Mouse (Mus musculus): ENCODE data around the gene Bnip3. TPM values are rescaled to one million over a fixed set of nuclear protein-coding genes. Genes with fewer than 3 reads are reported as not detected.

Gene Bnip3
- total RNA-seq, 2 experiments from 2014 or later = 306 to 356 TPM

DNA sequence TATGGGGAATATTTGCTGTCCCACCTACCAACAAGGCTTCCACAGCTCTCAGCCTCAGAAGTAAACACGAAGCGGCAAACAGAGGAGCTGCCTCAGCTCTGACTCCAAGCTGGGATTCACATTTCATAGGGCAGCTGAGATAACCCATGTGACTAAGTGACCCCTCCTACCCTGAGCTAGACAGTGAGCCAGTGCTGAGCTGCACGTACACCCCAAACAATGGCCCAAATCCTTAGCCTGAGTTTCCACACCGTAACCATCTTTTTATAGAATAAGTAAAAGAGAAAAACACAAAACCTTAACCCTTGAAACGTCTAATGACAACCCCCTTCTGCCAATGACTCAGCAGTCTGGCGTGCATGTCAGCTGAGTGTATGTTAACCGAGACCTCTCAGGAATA lies 2.3 kb downstream of the Bnip3 start:
- peak; percentile 48 to 70 for DNase-seq
- intact Hi-C loops (cut with DNase I) = no loop called here

DNA sequence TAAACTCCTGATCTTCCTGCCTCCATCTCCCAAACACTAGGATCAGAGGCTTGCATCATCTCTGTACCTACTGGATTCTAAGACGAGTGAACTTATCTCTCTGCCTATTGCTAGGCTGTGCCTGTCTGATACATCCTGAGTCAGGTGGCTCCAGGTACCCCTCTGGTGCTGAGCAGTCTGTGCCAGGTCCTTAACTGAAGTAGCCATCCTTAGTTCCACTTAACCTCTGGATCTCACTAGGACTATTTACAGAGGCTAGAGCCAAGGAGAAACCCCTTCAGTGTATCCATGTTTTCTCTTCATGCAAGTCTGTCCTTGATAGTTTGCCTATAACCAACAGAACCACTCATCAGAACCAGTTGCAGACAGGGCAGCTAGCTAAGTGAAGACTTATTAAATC lies 2.9 kb downstream of the Bnip3 start:
- intact Hi-C loops (cut with DNase I) = no loop called here
- DNase-seq = no peak

DNA sequence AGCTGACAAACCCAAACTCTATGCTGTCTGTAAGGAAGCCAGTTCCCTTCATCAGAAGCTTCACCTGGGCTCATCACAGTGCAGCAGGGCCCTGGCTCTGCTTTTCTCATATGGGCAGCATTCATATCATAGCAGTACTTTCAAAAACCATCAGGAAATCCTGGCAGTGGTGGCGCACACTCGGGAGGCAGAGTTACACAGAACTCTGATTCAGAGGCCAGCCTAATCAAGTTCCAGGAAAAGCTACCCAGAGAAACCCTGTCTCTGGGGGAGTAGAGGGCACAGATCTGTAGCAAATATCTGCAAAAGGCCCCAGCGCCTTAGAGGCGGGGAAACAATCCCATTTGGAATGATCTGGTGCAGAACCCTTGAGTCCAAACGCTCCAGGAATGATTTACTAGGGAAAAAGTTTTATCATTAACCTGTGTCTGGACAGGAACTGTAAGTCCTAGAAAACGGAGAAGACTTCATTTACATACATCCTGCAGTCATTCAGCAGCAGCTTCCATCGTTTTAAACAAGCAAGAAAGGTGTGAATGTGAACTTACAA lies 5.4 kb downstream of the Bnip3 start:
- DNase-seq = no peak

DNA sequence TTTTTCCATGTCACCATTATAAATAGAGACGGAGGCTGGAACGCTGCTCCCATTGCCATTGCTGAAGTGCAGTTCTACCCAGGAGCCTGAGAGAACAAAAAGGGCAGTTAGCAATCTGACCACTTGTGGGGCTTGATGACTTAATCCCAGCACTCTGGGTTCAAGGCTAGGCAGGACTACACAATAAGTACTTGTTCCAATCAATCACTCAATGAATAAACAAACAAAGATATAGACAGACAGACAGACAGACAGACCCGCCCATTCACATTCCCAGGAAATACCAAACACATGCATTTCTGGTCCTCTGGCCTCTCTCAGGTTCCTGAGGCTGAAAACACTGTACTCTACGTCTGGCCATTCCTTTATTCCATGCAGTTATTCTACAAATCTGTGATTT lies 10.6 kb downstream of the Bnip3 start:
- DNase-seq = no peak
- intact Hi-C loops (cut with DNase I) = no loop called here

More for the DNA sequence above, 5.4 kb downstream of the Bnip3 start:
- intact Hi-C loops (cut with DNase I) = no loop called here

DNA sequence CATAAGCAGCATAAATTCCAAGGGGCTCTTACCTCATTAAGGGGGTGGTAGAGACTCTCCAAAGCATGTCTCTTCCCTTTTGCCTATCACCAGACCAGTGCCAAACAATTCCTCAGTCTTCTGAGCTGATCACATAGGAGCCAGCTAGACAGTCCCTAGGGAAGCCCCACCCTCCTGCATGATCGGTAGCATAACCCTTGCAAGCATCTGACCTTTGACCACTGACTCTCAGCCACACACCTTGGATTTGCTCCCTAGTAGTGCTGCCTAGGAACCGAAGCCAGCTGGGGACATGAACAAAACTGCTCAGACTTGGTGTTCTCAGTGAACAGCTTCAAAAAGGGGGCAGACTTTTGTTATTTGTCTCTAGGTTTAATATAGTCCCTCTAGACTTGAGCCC lies 11.2 kb downstream of the Bnip3 start:
- intact Hi-C loops (cut with DNase I) = no loop called here
- DNase-seq = no peak

DNA sequence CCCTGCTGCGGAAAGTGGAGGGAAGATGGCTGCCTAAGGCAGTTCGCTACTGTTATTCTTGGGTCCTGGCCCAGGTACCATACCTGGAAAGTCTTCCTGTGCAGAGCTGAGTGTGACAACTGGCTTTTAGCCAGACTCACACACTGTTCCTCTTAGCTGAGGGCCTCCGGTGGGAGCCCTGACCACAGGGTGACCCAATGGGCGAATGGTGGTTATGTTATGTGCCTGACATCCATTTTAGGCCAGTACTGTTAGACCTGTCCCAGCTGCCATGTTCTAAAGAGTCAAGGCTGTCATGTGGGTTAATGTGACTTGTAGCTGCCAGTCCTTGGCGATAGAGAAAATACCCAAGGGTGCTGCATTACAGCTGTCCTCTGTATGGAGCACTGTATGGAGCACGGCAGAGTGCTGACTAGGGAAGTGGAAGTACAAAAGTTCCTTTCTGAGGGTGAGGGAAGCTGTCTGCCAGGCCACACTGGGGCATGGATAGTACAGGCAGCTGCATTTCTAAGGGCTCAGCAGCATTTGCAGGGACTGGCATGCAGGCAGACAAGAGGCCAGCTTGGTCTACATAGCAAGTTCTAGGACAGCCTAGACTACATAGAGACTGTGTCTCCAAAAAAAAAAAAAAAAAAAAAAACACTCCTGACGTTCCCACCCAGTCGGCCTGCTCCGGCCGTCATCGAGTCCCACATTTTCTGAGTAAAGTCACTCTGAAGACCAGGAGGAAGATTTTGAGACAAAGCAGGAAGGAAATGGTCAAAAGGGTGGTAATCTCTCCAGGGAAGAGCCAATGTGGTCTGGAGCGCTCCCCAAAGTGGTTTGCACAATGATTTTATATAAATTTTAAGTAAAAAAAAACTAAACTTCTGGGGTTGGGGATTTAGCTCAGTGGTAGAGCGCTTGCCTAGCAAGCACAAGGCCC lies 23.7 kb downstream of the Bnip3 start:
- intact Hi-C loops (cut with DNase I) = no loop called here
- no peak for DNase-seq

DNA sequence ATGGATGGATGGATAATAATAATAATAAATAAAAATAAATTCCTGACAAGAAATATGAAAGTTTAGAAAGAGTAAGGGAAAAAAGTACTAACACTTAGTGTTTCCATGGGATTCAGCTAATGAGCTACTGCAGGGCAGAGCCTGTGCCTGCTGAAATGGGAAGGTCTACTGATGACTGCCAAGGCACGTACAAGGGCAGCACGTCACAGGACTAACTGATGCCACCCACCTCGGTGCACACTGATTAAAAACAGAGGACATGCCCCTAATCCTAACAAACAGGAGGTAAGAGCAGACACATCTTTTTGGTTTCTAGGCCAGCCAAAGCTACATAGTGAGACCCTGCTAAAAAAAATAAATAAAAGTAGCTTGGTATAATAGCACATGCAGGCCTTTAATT lies 25.6 kb downstream of the Bnip3 start:
- intact Hi-C loops (cut with DNase I) = no loop called here
- no peak for DNase-seq

DNA sequence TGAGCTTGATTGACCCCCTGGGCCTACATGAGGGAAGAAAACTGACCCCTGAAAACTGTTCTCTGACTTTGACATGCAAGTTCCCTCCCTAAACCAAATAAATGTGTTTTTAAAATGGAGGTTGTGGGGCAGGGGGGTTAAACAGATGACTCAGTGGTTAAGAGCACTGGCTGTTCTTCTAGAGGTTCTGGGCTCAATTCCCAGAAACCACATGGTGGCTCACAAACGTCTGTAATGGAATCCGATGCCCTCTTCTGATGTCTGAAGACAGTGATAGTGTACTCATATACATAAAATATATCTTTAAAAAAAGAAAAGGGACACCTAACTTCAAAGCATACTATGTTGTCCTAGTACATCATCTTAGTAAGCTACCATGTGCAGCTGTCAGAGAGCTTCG lies 34.3 kb downstream of the Bnip3 start:
- intact Hi-C loops (cut with DNase I) = no loop called here
- DNase-seq = no peak

DNA sequence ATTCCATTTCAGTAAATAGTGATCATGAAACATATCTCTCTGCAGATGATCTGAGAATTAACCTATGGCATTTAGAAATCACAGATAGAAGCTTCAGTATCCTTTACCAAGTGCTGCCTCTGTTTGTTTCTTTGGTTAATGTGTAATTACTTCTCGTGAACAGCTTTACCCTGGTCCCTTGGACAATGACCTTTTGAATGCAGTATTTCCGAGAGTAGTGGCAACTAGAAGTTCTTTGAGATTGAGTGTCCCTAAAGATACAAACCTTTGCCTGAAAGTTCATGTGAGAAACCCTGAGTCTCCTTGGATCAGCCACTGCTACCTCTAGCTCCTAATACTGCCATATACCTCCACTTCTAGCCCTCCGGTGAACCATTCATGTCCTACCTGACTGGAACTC lies 36.4 kb downstream of the Bnip3 start:
- DNase-seq = no peak
- intact Hi-C loops (cut with DNase I) = no loop called here

DNA sequence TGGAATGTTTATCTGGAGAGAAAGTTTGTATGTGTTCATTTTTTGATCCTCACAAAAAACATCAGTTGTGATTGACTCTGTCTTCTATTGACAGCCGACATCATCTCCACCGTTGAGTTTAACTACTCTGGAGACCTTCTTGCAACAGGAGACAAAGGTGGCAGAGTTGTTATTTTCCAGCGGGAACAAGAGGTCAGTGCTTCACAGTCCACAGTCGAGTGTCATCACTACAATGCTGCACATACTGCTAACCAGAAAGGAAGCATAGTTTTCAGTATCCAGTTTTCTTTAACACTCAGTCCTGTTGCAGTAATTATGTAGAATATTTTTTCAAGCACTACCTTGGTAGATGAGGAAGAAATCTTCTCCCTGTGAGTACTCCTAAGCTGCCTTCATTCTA lies 41.0 kb downstream of the Bnip3 start:
- DNase-seq = no peak
- intact Hi-C loops (cut with DNase I) = no loop called here

DNA sequence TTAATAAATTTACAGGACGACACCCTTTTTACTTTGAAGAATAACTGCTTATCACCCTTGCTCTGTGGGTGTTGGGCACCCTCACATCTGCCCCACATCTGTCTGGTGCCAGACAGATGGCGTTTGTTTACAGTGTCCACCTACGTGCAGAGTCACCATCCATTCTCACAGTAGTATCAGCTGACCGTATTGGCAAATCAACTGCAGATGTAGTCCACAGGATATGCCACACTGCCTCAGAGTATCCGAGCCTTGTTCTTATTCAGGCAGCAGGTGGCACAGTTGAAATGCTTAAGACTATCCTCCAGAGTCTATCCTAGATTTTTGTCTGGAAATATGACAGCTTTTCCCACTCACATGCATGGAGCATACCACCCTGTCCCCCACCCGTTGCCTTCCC lies 42.0 kb downstream of the Bnip3 start:
- intact Hi-C loops (cut with DNase I) = no loop called here
- DNase-seq = no peak

DNA sequence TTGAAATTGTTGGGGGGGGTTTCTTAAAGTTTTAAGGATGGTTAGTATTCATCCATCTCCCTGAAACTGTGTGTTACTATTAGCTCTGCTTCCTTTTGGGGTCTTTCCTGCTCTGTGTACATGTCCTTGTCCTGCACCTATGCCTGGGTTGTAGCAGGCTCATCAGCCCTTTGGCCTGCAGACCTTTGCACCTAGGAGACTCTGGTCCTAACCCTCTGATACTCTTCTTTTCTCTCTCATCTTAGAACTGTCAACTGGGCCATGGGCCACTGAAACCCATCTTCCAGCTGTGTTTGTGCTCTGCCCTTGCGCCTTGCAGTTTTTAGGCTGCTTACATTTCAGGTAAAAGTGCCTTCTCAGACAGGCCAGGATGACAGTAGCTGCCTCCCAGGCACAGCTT lies 44.5 kb downstream of the Bnip3 start:
- intact Hi-C loops (cut with DNase I) = no loop called here

DNA sequence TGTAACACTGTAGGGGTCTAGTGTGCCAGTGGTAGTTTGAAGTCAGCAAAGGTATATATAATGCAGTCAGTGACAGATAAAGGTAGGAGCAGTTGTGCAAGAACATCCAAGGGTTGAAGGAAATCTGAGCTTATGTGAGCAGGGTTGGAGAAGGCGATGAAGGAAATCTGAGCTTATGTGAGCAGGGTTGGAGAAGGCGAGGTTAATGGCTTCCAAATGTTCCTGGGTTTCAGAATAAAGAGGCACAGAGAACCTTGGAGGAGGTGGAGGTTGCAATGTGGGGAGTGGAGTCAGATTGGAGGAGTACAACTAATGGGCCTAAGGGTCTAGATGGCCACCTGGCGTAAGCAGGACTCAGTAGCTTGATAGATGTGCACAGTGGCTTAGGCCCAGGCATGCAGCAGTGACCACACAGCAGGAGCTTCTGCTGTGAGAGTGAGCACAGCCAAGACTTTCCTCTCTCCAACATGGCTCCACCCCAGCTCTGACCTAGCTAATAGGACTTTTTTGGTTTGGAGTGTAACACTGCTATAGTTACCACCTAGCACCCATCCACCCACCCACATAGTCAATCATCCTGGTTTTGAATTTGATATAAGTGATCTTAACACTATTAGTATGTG lies 45.3 kb downstream of the Bnip3 start:
- DNase-seq = no peak
- intact Hi-C loops (cut with DNase I) = no loop called here

More for the DNA sequence above, 44.5 kb downstream of the Bnip3 start:
- no peak for DNase-seq

DNA sequence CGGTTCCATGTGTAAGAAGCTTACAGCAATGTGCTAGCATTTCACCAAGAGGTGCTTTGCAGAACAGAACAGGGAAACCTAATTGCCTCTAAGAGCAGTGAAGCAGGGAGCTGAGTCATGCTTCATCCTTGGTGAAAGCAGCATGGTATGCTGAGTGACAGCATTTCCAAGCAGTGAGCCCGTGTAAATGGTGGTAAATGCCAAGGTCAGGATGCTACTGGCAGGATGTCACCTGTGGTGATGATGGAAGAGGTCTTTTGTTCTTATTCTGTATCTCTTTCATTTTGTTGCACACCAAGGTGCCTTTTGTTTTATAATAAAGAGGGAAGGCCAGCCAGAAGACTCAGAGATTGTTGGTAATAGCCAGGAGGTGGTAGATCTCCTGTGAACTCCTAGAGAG lies 52.6 kb downstream of the Bnip3 start:
- intact Hi-C loops (cut with DNase I) = no loop called here
- no peak for DNase-seq

DNA sequence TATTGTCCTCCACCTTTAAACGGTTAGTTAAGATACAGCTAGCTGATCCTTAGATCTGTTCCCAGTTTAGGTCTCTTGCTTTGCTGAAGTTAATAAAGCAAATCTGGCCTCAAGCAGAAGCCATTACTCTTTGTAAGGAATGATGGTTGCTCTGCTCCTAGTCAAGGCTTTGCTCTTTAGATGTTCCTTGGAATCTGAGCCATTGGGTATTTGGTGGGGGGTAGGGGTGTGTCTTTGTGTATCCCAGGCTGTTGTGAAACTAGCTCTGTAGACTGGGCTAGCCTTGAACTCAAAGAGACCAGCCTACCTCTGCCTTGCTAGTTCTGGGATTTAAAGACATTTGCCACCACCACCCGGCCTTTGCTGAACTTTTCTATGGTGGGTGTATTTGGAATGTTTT lies 55.1 kb downstream of the Bnip3 start:
- intact Hi-C loops (cut with DNase I) = no loop called here
- no peak for DNase-seq

DNA sequence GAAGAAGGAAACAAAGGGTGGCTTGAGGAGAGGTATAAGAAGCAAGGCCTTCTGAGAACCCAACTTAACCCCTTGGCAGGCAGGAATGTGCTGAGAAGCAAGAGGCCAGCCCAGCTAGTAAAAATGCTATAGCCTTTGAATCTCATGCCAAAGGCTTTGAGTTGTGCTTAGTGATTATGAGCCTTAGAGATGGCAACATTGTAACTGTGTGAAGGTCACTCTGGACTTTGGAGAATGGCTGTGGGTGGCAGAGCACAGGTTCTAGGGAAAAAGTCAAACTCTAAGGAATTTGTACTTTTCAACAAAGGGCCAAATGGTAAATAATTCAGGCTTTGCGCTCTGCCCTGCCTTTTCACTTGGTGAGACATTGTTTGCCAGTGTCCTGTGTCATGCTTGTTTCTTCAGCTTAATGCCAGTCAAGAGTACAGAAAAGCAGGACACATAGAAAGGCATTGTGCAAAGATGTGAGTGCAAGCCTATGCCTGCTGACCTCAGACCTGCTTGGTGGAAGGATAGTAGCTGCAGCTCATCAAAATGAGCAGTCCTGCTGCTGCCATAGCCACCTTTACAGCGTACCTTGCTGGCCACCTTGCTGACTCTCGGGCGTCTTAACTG lies 55.8 kb downstream of the Bnip3 start:
- no peak for DNase-seq
- intact Hi-C loops (cut with DNase I) = no loop called here

DNA sequence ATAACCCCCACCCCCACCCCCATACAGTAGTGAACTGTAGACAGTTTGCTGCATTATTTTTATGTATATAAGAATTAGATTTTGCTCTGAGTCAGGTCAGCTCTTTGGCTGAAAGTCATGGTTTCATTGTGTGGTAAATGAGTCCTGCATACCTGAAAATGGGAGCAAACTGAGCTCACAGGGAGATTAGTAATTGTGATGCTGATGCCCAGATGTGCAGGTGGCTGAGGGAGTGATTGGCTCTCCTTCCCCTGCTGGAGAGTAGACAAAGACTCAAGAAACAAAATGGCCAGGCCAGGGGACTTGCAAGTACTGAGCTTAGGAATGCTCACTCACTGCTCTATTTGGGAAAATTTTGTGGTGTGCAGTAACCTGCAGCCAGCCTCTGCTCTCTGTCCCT lies 59.2 kb downstream of the Bnip3 start:
- no peak for DNase-seq

DNA sequence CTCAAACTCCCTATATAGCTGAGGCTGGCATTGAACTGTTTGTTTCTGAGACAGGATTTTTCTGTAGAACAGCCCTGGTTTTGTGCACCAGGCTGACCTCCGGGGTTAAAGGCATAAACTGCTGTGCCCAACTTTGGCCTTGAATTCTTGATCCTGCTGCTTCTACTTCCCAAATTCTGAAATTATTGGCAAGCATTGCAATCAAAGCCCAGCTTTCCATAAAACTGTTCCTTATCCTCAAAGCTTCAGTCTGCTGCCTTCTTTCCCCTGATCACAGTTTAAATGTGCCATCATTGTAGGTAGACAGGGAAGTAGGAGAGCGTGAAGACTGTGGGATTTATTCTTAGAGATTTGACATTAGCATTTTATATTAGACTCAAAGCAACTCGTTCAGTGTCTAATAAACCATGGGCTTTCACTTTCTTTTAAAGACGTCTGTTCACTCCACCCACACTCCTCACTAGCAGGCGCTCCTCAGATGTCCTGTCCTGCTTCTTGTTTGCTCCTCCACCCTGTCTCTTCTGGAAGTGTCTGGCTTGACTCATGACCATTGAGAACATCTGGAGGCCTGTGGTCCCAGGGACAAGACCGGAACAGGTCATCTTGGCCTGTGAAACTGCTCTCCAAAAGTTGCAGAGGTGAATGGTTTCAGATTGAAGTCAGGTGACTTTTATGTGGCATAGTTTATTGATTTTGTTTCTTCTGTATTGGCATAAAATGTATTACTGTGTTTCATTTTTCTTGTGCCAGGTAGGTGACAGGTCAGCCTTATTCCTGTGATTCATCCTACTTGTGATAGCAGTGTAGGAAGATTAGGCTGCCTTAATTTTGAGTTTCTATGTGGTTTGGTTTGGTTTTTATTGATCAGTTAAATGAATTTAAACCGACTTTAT lies 61.0 kb downstream of the Bnip3 start:
- no peak for DNase-seq
- intact Hi-C loops (cut with DNase I) = no loop called here

More for the DNA sequence above, 59.2 kb downstream of the Bnip3 start:
- intact Hi-C loops (cut with DNase I) = no loop called here

DNA sequence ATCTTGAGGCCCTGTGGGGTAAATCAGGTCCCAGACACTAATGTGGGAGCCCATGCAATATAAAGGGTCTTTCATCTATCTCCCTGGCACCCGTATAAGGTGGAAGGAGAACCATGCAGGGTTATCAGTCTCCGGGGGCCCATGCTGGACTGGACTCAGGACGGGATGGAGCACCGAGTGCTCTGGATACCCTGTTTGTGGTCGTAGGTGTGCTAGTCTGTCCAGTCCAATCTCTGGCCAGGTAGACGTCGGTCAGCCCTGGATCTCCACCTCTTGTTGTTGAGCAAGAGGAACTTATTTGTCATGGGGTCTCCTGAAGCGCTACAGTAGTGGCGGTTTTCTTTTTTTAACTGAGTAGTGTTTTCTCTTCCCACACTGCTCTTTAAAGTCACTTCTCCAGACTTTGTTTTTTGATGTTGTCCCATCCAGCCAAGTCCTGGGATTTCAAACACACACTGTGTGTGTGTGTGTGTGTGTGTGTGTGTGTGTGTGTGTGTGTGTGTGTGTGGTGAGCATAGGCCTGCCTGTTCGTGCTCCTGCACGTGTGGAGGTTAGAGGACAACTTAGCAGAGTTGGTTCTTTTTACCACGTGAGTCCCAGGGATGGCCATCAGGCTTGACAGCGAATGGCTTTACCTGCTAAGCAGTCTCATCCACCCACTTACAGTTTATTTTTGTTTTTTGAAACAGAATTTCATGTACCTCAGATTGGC lies 61.8 kb downstream of the Bnip3 start:
- intact Hi-C loops (cut with DNase I) = loop anchor here (2.0 kb wide), 1 partner anchor 61 kb away; the partner anchor contains the start of gene Bnip3
- no peak for DNase-seq
